Mouse (Mus musculus) cerebellum, adult 2 months (tissue): ENCODE measurements around the gene Psmc3.

ENCODE experiments used
- CTCF ChIP-seq: fragments of 200-500 bp; IDR thresholded peaks from 2 replicates; pipeline ENCODE4 v1.5.1; 2011; ENCODE audit warnings: low read depth, mild to moderate bottlenecking, control low read depth, low read length, moderate library complexity, borderline replicate concordance; ENCODE audit not compliant: insufficient read depth
- POLR2A ChIP-seq: fragments of 200-500 bp; IDR thresholded peaks from 2 replicates; pipeline ENCODE4 v1.6.1; 2011; ENCODE audit warnings: low read length, control low read depth, borderline replicate concordance; ENCODE audit not compliant: insufficient read depth

GRCm38 (mm10) chr2:91115578-91115970, 61.8 kb downstream of the Psmc3 start:
- TF ChIP-seq CTCF (no peak), POLR2A (no peak)
